In the genomic region with DNA sequence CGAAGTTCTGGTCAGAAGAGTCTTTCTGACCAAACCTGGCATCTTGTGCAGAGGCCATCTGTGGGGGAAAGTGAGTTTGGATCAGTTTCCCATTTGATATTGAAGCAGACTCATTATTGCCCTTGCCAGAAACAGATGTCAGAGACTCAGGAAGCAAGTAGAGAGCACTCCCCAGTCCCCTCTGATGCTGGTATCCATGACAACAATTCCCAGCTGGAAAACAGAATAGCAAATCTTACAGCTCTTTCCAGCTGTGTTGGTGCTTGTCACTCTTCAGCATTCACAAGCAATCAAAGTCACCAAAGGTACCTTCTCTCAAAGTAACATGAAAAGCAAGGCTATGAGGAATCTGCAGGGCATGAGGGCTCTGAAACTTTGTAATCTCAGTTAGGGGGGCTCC, we compare ENCODE assay signal across 15 mouse cellular contexts. TPM values are rescaled to one million over a fixed set of nuclear protein-coding genes. Genes with fewer than 3 reads are reported as not detected.
DNase-seq lines count a peak whose midpoint lies in the region; ATAC-seq and TF ChIP-seq lines count a peak whose summit lies in the region.
"Had no signal": no experiment of that assay in that cellular context is flagged by ENCODE, and none has a peak within 500 bp of the region (broad histone marks: within the 10 kb centered on the region; RNA-seq: fewer than 3 reads in every experiment).

No protein-coding gene starts in this region.

- H3K4me3 ChIP-seq in forebrain, embryonic 14.5 days (ENCODE audit: low read depth, low read length) = no peak overlapping the region
- H3K4me3 ChIP-seq in forebrain, embryonic 10.5 days = no peak overlapping the region
- no peak overlapping the region for H3K4me3 ChIP-seq in hindbrain, postnatal 0 days (ENCODE audit: low read length)
- H3K4me3 ChIP-seq: erythroblast, embryonic 14.5 days; limb, embryonic 13.5 days had no signal

- 74% methylated on average over 1 of the region's 1 CpGs for WGBS in forebrain, embryonic 14.5 days
- 83% methylated on average over 1 of the region's 1 CpGs for WGBS in forebrain, embryonic 10.5 days
- 57% methylated on average over 1 of the region's 1 CpGs for WGBS in hindbrain, postnatal 0 days

- no peaks in the 10 kb centered on the region for H3K27me3 ChIP-seq in forebrain, embryonic 14.5 days (replicated peaks; ENCODE audit: control insufficient read depth, insufficient read depth, low read length)
- H3K27me3 ChIP-seq in forebrain, embryonic 10.5 days (ENCODE audit: poor library complexity, severe bottlenecking) = no peaks in the 10 kb centered on the region
- no peaks in the 10 kb centered on the region for H3K27me3 ChIP-seq in hindbrain, postnatal 0 days (ENCODE audit: insufficient read depth, low read length)
- H3K27me3 ChIP-seq: limb, embryonic 13.5 days had no signal

- no peak overlapping the region for H3K4me2 ChIP-seq in forebrain, embryonic 14.5 days (ENCODE audit: low read length)
- H3K4me2 ChIP-seq in hindbrain, postnatal 0 days (ENCODE audit: low read depth, low read length) = no peak overlapping the region
- H3K4me2 ChIP-seq: limb, embryonic 13.5 days had no signal

- peak; percentile 75 for ATAC-seq in forebrain, embryonic 14.5 days
- no peak for ATAC-seq in hindbrain, postnatal 0 days

- no peak for TF ChIP-seq CTCF in hindbrain, postnatal 0 days (IDR thresholded peaks at IDR 0.05; ENCODE audit: low read depth)

- DNase-seq in forebrain, embryonic 14.5 days (ENCODE audit: low spot score) = peak; percentile 78
- DNase-seq in forebrain, embryonic 10.5 days (ENCODE audit: extremely low spot score, low spot score) = no peak
- DNase-seq in retina, embryonic 14.5 days (ENCODE audit: low spot score) = peak; percentile 18
- DNase-seq in retina, postnatal 1 day = no peak
- peak; percentile 35 for DNase-seq in hindbrain, postnatal 0 days (ENCODE audit: low spot score)
- no peak for DNase-seq in thymus, postnatal 10 days (ENCODE audit: low spot score in 2 of 2)
- no peak for DNase-seq in yolk sac, embryonic 10.5 days (ENCODE audit: low spot score)
- no peak for DNase-seq in testis, postnatal 14 days (ENCODE audit: low spot score)
- DNase-seq: cerebellum, adult 9-11 months; gastrocnemius, postnatal 10 days had no signal

- H3K4me1 ChIP-seq in forebrain, embryonic 14.5 days (ENCODE audit: control insufficient read depth, insufficient read depth, low read length) = no peaks in the 10 kb centered on the region
- H3K4me1 ChIP-seq in forebrain, embryonic 10.5 days = peaks cover 4% of the 10 kb centered on the region
- peaks cover 6% of the 10 kb centered on the region; the same call in 1 of the 2 replicates for H3K4me1 ChIP-seq in hindbrain, postnatal 0 days (ENCODE audit: insufficient read depth, low read length)

- no peaks in the 10 kb centered on the region for H3K9me3 ChIP-seq in forebrain, embryonic 14.5 days (replicated peaks; ENCODE audit: control insufficient read depth, low read length)
- H3K9me3 ChIP-seq in forebrain, embryonic 10.5 days = no peaks in the 10 kb centered on the region
- H3K9me3 ChIP-seq in hindbrain, postnatal 0 days (ENCODE audit: low read length) = no peaks in the 10 kb centered on the region
- H3K9me3 ChIP-seq: limb, embryonic 13.5 days had no signal

- H3K36me3 ChIP-seq in forebrain, embryonic 14.5 days (ENCODE audit: control insufficient read depth, insufficient read depth, low read length) = peaks cover 3% of the 10 kb centered on the region; the same call in 1 of the 2 replicates
- no peaks in the 10 kb centered on the region for H3K36me3 ChIP-seq in forebrain, embryonic 10.5 days (replicated peaks)
- peaks cover 8% of the 10 kb centered on the region; the same call in 1 of the 2 replicates for H3K36me3 ChIP-seq in hindbrain, postnatal 0 days (ENCODE audit: insufficient read depth, low read length)
- H3K36me3 ChIP-seq: limb, embryonic 13.5 days had no signal

- no peak overlapping the region for H3K9ac ChIP-seq in forebrain, embryonic 14.5 days (ENCODE audit: low read length)
- no peak overlapping the region for H3K9ac ChIP-seq in hindbrain, postnatal 0 days (replicated peaks; ENCODE audit: low read length)
- H3K9ac ChIP-seq: limb, embryonic 13.5 days had no signal

- peak overlapping the region; percentile 33; the same call in 1 of the 2 replicates for H3K27ac ChIP-seq in forebrain, embryonic 14.5 days (ENCODE audit: low read depth, low read length)
- H3K27ac ChIP-seq in forebrain, embryonic 10.5 days = no peak overlapping the region
- H3K27ac ChIP-seq in hindbrain, postnatal 0 days = no peak overlapping the region
- H3K27ac ChIP-seq: kidney, postnatal 0 days; limb, embryonic 13.5 days had no signal

RNA-seq across cellular contexts. Expression of a gene that starts 20.1 kb away (rescaled TPM):
- 66.0 and 103 TPM in 2 replicates for polyA plus RNA-seq in forebrain, embryonic 14.5 days (2014; fragmentation: Nextera tagmentation; extraction: Ambion mirVana)
- polyA plus RNA-seq in forebrain, embryonic 10.5 days (2016; fragmentation: Nextera tagmentation; extraction: Ambion mirVana) = 2.8 and 3.9 TPM in 2 replicates
- total RNA-seq in hindbrain, postnatal 0 days (2014; rRNA removed) = 125 and 126 TPM in 2 replicates
- polyA plus RNA-seq in hindbrain, postnatal 0 days (2015; fragmentation: Nextera tagmentation; extraction: Ambion mirVana) = 126 and 130 TPM in 2 replicates
- total RNA-seq: monocyte, adult 5-6 weeks had no signal
- polyA plus RNA-seq: erythroblast, embryonic 14.5 days; spleen, adult 2 months had no signal

Comparison
In these comparisons a context has a peak if more than half of its experiments do, and no peak if none do; other contexts are left out.
1. DNase-seq: peak in forebrain, embryonic 14.5 days (single experiment), retina, embryonic 14.5 days (single experiment) and hindbrain, postnatal 0 days (single experiment); none in forebrain, embryonic 10.5 days (single experiment), retina, postnatal 1 day (single experiment), thymus, postnatal 10 days (0 of 2), yolk sac, embryonic 10.5 days (single experiment) and testis, postnatal 14 days (single experiment).
2. RNA of a gene that starts 20.1 kb away (polyA plus RNA-seq): 126 to 130 TPM in hindbrain, postnatal 0 days and 66.0 to 103 TPM in forebrain, embryonic 14.5 days; 2.8 to 3.9 TPM in forebrain, embryonic 10.5 days; every median in the first group is over 10 times any median in the second.